Mouse (Mus musculus) kidney, postnatal 14 days (tissue): ENCODE measurements around the gene 2310034G01Rik.
A peak's percentile ranks its signal among the peaks of the same experiment; 100 is the strongest.

Experiments
- DNase-seq: peaks from one replicate; pipeline ENCODE4 v3.0.0; 2022; ENCODE audit warnings: mixed read lengths

The 2310034G01Rik gene

GRCm38 (mm10) chr19:46357344-46358280 lies 7.5 kb upstream of the 2310034G01Rik start:
- DNase-seq, result peak; percentile 56

- peak; percentile 96 for DNase-seq
Observed at GRCm38 (mm10) chr19:46356701-46357138, 6.6 kb upstream of the 2310034G01Rik start.

DNA sequence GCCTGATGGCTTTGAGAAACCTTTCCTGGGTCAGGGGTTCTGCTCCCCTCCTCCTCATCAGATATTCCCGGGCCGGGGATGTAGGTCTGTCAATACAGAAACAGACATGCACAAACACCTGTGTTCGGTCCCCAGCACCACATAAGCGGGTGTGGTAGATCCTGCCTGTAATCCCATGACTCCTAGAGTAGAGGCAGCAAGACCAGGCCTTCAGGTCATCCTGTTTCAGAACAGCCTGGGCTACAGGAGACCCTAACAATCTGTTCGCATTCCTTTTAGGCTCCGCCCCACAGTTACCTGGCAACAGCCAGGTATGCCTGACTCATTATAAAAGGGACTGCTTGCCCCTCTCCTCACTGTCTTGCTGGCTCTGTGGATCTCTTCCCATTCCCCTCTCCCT lies 552 bp downstream of the 2310034G01Rik start:
- no peak for DNase-seq

DNA sequence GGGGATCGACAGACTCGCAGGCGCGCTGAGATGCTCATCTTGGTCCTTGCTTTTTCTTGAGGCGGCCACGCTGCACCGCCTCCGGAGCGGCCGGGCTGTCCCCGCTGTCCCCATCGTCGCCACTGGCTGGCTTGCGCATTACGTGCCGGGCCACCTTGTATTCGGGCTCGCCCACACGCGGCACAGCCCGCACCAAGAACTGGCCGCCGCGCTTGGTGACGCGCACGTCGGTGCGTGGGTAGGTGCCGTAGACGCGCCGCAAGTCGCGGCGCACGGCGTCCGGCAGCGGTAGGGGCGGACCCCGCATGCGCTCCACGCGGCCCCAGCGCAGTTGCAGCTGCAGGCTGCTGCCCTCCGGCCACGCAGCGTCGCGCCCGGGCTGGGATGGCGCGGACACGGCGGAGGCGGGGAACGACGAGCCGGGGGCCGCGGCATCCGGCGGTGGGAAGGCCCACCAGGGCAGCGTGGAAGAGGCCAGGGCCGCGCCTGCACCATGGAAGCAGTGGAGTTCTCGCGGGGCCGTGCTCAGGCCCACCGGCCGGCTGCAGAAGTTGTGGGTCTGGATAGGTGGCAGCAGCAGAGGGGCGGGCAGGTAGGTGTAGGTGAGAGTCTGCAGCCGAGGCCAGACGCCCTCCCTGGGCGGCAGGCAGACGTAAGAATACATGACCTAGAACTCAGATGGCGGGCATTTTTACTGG lies 1.2 kb downstream of the 2310034G01Rik start:
- peak; percentile 89 for DNase-seq

DNA sequence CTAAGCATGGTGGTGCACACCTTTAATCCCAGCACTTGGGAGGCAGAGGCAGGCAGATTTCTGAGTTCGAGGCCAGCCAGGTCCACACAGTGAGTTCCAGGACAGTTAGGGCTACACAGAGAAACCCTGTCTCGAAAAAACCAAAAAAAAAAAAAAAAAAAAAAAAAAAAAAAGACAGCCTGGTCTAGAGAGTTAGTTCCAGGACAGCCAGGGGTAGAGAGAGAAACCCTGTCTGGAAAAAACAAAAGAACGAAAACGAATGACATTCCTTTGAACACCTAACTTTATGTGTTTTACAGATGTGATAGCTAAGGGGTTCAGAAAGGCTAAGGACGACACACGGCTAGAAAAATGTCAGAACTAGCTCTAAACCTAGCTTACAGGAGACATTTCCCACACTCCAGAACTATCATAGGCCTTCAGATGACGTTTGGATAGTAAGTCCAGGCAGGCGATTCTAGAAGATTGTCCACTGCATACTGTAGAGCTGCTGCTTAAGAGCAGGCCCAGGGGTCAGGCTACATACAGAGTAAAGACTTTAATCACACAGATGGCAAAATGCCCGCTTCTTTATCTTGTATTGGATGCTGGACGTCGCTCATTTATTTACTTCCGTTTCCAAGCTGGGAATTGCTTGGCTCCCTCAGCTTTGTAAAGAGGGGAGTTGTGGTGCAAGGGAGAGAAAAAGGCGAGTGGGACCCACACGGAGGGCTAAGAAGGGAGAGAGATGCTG lies 2.0 kb downstream of the 2310034G01Rik start:
- DNase-seq, result no peak

- DNase-seq, result no peak
Observed at GRCm38 (mm10) chr19:46347146-46347545, 3.0 kb downstream of the 2310034G01Rik start.

- DNase-seq, result no peak
Observed at GRCm38 (mm10) chr19:46344710-46345419, 5.2 kb downstream of the 2310034G01Rik start.

- DNase-seq, result no peak
Observed at GRCm38 (mm10) chr19:46339287-46339971, 10.7 kb downstream of the 2310034G01Rik start.

GRCm38 (mm10) chr19:46338942-46339286 lies 11.2 kb downstream of the 2310034G01Rik start:
- DNase-seq, result no peak

DNA sequence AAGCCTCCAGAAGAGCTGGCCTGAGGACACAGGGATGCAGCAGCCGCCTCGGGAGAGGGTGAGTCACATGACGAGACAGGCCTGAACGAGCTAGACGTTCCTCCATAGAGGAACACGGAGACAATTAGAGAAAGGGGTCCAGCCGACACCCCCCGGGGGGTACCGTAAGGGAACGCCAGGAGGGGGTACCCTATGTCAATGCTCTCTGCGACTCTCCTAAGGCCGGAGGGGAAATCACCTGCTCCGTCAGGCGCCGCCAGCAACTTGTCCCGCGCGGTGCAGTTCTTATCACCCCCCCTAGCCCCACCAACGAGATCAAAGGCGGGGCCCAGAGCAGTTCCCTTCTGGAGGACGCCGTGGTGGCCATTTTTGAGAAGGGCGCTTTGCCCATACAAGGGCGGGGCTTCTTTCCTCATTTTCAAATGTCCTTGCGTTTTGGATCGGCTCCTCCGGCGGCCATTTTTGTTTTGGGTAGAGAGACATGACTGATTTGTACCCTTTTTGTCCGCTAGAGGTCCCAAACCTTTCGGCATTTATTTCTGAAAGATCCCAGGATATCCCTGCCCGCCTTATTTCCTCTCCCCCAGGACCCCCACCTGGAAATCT lies 11.7 kb downstream of the 2310034G01Rik start, which contains the start of gene Cuedc2:
TSS of gene Cuedc2 (minus strand) at position 372 of the 606 bp plus-strand sequence.
- peak; percentile 100 for DNase-seq

- no peak for DNase-seq
Observed at GRCm38 (mm10) chr19:46337719-46338330, 12.3 kb downstream of the 2310034G01Rik start.

GRCm38 (mm10) chr19:46333906-46334305 lies 16.2 kb downstream of the 2310034G01Rik start:
- no peak for DNase-seq

DNA sequence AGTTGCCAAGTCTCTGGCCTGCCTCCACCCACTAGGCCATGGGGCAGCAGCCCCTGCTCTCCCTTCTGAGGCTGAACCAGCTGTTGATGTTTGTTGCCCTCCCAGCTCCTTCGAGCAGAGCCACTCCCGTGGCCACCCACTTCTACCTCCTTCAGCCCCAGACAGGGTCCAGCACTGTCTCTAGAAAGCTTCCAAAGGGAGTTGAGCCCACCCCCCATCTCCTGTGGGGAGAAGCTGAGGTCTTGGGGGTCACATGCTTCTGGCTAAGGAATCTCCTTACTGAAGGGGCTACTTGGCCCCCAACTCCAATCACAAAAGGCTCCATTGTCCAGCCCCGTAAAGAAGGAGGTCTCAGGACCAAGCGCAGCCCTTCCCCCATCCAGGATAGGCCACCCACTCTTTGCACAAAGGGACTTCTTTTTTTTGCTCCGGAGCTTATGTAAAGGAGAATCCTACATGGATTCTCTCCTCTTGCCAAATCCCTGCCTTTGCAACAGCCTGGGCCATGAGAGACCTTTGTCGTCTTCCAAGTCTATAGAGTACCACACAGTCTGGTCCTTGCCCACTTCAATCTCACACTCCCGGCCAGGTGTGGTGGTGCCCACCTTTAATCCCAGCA lies 17.3 kb downstream of the 2310034G01Rik start:
- no peak for DNase-seq

DNA sequence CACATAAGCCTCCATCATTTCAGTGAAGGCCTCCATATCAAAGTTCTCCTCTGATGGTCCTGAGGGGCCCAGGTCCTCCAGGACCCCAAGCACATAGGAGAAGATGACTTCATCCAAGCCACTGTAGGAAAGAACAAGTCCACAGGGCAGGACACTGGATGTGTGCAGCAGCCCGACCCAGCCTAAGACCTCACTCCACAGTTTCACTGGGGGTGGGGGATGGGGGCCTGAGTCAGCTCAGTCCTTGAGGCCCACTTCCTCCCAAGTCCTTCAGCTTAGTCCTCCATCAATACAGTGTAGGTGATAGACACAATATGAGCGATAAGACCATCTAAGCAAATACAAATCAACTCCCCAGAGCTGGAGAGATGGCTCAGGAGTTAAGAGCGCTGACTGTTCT lies 18.2 kb downstream of the 2310034G01Rik start:
- DNase-seq, result no peak

DNA sequence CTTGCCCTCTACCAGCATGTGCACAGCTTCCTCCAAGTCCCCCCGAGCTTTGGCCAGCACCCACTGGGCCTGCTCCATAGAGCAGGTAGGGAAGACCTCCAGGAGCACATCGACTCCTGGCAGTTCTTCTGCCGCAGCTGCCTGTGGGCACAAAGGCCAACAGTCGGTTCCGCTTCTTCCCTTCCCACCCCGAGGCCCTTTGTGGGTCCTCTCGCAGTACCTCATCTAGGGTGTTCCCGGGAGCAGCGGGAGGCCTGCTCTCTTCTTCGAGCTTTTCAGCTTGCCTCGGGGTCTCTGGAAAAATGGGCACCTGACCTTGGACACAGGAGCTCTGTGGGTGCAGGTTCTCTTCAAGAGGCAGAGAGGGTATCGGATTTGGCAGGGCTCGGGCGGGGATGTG lies 18.8 kb downstream of the 2310034G01Rik start:
- no peak for DNase-seq

- DNase-seq, result no peak
Observed at GRCm38 (mm10) chr19:46330696-46331095, 19.4 kb downstream of the 2310034G01Rik start.

GRCm38 (mm10) chr19:46329951-46330350 lies 20.2 kb downstream of the 2310034G01Rik start:
- peak; percentile 93 for DNase-seq

GRCm38 (mm10) chr19:46329031-46329641 lies 21.0 kb downstream of the 2310034G01Rik start:
- DNase-seq, result peak; percentile 56

DNA sequence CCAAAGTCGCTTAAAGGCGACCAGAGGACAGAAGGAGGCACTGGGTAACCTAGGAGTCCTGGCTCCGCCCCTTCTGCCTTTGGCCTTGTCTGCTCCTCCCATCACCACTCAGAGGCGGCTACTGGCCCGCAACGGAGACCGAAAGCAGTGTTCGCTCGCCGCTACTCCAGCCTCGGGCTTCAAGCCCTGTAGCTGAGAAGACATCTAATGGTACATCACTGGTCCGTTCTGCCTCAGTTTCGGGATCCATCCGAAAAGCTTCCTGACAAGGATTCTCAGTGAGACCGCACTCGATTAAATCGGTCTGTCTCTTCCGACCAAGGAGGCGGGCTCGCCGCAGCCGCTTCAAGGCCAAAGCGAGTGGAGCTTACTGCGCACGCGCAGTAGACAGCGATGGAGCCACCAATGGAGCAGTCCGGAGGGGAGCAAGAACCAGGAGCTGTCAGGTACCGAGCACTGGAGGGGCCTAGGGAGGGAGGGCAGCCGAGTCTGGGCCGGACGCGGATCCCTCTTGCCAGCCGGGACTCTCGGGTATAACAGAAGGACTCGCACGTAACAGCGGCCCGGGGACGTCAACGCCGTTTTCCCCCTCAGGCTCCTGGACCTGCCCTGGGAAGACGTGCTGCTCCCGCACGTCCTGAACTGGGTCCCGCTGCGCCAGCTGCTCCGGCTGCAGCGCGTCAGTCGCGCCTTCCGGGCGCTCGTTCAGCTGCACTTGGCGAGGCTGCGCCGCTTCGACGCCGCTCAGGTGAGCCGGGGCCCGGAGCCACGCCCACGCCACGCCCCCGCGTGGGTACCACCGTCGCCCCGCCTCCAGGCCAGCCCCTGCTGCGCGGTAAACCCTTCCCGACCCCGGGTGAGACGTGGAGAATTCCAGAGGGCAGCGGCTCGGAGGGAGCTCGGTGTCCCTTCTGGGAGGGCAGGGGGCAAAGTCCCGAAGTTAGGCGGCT lies 21.7 kb downstream of the 2310034G01Rik start, which contains the start of gene Fbxl15:
TSS of gene Fbxl15 (plus strand) at position 104 of the 950 bp plus-strand sequence.
- peak; percentile 99 for DNase-seq
